Mouse (Mus musculus): Measurements from ENCODE around the gene Asz1.

Asz1 gene

DNA sequence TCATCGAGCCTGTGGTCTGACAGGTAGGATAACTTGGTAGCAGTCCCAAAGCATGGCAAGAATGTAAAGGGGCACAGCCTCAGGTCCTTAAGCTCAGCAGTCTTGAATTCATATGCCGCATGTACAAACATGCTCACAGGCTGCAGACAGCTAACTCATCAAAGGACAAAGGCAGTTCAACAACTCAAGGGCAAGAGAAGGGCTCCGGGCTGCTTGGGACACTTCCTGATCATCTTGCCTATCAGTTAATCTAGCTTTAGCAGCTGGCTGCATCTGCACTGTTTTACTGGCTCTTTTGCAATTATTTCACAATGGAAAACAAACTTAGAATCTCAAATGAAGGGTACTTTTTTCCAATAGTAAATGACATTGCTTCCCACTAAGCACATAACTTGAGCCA, 101.5 kb downstream of the Asz1 start:
- DNase-seq (ENCODE audit: low spot score in 2 of 2), result no peak

DNA sequence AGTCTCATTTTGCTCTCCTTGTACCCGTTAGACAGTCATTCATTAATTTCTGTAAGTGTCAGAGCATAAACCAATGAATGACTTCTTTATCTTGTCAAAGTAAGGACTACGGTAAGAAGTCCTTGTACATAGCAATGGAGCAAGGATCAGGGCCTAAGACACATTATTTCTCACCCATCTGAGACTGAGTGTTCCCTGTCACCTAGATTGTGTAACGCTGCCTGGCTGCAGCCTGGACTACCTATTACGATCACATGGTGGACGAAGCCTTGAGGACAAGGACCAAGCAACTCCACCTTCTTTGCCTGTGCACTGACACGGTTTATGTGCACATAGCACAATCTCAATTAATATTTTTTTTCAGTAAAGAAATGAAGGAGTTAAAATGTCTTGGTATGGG, 106.8 kb downstream of the Asz1 start:
- DNase-seq (ENCODE audit: low spot score in 2 of 2), result no peak
